Mouse (Mus musculus) right cerebral cortex, postnatal 25 days (tissue): ENCODE data around the gene Tshz2.
"Not testable (repeated sequence)": the region's sequence is repeated elsewhere in the genome, so short reads cannot be mapped to it uniquely, and the experiment has no call there.

ENCODE experiments used
- DNase-seq: peaks from one replicate; pipeline ENCODE4 v3.0.0; 2022

The Tshz2 gene

GRCm38 (mm10) chr2:169821021-169821441 lies 188.2 kb downstream of the Tshz2 start:
- DNase-seq = no peak

DNA sequence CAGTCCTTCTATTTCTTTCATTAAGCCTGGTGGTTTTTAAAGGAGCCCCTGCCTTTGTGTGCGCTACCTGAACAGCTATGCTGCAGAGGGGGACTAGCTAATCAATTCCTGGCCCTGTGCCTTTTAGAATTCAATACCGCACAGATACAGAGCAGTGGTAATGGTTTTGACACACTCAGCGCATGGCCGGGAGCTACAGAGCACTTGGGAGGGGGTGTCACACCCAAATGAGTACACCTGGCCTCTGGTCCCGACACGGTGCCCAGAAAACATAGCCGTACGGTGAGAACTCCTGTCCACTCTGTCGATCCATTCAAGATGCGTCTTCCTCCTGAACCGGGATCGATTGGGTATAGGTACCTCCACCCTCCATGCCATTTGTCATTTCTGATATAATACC lies 193.1 kb downstream of the Tshz2 start:
- no peak for DNase-seq

GRCm38 (mm10) chr2:169826316-169826715 lies 193.5 kb downstream of the Tshz2 start:
- peak; percentile 25 for DNase-seq

DNA sequence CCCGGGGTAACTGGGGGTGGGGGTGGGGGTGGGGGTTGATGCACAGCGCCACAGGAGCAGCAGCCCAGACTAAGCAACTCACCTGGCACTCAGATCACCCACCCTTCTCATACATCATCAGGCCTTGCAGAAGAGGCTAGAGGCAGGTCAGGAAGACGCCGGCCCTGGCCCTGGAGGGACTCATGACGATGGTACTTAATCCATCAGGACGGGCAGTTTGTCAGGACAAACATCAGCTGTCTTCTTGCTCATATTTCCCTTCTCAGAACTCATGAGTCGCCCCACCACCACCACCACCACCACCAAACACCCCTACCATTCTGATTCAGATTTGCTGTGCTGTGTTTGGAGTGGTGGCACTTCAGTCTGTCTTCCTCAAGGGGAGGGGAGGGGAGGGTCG lies 194.0 kb downstream of the Tshz2 start:
- DNase-seq = no peak

DNA sequence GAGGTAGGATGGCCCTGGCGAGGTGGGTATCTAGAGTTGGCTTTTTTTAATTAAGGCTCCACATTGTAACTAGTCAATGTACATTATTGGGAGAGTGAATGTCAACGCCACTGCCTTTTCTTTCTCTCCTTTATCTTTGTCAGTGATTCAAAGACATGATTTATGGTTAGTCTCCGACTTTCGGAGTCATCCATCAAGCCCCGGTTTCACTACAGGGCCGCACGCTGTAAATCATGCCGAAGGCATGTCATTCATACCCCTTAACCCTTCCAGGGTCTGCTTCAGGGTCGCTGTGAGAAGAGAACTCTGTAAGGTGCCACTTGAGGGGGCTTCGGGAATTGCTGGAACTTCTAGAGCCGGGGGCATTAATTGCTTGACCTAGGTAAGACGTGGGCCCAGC lies 199.4 kb downstream of the Tshz2 start:
- DNase-seq = no peak

DNA sequence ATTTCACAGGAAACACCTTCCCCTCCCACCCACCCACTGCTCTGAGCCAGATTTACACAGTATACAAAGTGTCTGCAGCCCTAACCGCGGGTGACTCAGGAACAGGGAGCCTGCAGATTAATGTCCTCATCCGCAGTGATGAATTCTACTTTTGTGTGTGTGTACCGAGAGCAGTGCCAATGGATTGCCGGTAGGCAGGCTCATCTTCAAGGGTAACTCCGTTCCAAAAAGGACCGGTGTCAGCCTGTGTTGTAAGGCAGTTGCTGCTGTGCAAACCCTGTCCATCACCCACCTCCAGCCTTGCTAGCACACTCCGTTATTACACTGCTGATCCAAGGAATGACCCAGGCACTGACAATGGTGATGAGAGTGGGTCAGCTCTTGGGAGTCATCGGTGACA lies 200.8 kb downstream of the Tshz2 start:
- DNase-seq = no peak

DNA sequence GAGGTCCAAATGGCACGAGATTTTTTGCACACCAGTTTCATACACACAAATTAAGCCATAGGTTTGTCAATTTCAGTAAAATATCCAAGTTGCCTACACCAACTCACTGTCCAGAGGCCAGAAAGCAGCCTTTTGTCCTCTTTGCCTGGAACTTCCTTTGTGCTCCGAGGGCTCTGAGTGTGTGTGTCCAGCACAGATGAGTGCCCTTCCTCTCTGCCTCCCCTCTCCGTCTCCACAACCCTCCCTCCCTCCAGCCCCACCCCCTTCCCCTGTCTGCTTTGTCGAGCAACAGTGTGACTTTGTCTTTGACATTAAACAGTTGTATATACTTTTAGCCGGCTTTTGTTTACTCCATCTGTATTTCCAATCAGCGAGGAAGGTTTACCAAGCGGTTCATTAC lies 201.8 kb downstream of the Tshz2 start:
- DNase-seq = no peak

DNA sequence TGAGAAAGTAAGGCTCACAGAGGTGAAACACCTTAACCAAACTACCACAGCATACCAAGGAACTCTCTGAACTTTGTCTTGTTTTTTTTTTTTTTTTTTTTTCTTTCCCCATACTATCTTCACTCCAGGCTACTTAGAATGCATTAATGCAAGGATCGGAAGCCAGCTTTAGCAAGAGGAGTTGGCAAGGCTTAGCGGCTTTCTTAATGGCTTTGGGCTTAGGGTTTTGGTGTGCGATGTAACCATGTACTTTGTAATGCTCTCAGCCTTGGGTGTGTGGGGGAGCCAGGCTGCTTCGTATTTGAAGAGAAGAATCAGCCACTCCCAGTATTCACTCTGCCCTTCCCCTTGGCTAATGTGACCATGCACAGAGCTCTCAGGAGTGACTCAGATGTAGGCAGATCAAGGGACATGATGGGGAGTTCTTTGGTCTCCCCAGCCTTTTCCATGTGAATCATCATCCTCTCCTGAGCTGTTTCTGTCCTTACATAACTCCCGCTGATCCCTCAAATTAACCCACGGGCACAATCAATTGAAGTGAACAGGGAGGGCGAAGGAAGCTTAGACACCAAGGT lies 204.3 kb downstream of the Tshz2 start:
- no peak for DNase-seq

- no peak for DNase-seq
Measured at GRCm38 (mm10) chr2:169838521-169838920, 205.7 kb downstream of the Tshz2 start.

GRCm38 (mm10) chr2:169841442-169841841 lies 208.6 kb downstream of the Tshz2 start:
- no peak for DNase-seq

DNA sequence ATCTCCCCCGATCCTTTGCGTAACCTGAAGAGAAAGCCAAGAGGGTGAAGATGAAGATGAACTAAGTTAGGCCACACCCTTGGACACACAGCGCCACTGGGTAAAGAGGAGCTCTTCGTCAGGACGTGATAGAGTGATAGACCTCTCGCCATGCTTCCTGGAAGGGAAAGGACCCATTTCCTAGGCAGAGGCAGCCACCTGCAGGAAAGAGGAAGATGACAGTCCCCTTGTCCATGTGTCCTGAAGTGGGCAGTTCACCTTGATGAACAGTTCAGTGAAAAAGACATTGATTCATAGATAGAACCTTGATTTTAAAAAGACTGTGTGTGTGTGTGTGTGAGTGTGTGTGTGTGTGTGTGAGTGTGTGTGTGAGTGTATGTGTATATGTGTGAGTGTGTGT lies 209.7 kb downstream of the Tshz2 start:
- DNase-seq = no peak

DNA sequence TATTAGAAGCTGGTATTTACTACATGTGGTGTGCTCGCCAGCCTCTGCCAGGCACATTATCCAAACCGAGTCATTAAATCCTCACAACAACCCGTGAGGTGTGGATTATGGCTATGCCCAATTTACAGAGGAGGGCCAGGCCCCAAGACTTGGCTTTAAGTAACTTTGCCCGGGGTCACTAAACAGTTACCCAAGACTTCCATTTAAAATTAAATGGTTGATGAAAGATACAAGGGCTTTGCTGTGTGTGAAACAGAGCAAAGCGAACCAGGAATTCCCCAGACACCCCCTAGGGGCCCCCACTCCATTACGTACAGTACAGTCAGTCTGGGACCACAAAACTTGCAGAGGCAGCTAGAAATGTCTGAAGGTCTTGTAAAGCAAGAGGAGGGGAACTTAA lies 210.7 kb downstream of the Tshz2 start:
- no peak for DNase-seq

GRCm38 (mm10) chr2:169849077-169849476 lies 216.3 kb downstream of the Tshz2 start:
- peak; percentile 58 for DNase-seq

DNA sequence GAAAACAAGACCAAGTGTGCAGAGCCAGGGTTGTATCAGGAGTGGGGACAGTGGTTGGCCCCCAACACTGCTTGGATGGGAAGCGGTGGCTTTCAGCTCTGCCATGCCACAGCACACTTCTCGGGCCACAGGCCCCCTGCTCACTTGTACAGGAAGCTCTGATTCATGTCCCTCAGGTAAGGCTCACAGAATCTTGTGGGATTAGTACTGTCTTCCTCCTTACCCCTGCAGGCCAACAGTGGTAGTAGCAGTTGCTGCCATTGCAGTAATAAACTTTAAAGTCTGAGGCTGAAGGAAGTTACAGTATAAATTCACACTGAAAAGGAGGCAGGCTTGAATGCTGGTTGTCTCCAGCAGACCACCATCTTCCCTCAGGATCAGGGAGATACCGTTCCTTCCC lies 216.7 kb downstream of the Tshz2 start:
- no peak for DNase-seq

- DNase-seq = no peak
Measured at GRCm38 (mm10) chr2:169851606-169852005, 218.8 kb downstream of the Tshz2 start.

DNA sequence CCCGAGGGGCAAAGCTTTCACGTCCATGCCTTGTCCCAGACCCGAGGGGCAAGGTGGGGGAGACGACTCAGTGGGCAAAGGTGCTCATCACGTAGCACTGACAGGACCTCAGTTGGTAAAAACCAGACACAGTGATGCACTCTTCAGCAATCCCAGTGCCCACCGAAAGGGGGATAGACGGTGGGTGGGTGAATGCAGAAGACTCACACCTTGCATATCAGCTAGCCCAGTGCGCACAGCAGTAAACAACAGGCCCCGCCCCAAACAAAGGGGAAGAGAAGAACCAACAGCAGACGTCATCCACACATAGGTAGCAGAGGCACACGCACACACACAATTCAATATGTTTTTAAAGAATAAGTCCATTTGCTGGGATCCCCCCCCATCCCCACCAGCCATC lies 221.7 kb downstream of the Tshz2 start:
- no peak for DNase-seq

- DNase-seq = not testable (repeated sequence)
Measured at GRCm38 (mm10) chr2:169857041-169857440, 224.2 kb downstream of the Tshz2 start.

DNA sequence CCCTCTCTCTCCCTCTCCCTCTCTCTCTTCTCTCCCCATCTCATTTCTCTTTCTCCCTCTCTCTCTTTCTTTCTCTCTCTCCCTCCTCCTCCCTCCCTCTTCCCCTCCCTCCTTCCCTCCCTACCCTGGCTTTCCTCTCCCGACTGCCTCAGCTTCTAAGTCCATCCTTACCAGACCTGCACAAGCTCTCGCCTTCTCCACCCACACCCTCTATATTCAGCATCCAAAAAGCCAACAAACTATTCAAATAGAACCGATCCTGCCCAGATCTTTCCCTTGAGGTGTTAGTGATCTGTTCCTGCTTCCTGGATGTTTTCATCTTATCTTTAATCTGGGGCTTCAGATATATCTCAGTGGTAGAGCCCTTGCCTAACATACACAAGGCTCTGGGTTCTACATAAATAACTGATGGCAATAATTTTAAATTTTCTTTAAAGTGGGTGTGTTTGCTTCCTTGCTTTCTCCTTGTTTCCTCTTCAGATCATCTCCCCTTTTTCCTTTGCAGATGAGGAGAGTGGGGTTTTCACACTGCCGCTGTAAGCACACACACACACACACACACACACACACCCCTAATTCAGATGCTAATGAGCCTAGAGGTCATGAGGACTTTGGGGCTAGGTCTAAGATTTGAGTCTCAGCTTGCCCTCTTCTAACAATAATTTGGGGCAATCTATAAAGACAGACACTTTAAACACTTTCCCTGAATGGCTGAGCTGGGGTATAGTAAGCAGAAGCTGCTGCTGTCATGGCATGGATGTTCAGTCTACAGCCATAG lies 226.5 kb downstream of the Tshz2 start:
- no peak for DNase-seq

- no peak for DNase-seq
Measured at GRCm38 (mm10) chr2:169860895-169861294, 228.1 kb downstream of the Tshz2 start.

DNA sequence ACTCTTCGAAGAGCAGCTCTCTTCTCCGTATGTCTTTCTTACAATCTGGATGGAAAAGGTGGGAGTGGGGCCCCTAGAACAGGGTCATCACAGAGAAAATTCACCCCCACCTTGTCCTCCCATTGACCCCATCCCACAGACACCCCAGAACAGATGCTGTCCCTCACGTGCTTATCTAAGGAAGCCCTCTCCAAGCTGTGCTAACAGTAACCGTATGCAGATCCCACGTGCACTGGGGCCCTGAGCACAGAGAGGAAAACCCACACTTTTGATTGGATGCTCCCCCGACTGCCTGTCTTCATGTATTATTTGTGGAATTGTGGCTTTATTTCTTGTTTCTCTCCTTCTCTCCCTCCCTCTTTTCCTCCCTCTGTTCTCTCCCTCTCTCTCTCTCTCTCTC lies 229.9 kb downstream of the Tshz2 start:
- no peak for DNase-seq

DNA sequence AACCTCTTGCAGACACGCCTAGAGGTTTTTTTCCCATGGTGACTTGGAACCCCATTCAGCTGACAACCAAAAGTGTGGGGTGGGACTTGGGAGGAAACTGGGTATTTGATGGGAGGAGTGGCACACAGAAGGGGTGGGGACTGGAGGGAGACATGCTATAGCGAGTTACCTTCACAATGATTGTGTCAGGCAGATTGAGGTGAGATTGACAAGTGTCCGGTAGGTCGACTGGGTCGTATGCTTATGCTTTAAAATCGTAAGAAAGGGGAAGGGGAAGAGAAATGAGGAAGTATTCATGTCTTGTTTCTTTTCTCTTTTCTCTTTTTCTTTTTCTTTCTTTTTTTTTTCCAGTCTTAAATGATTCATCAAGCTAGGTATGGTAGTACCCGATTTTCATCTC lies 236.7 kb downstream of the Tshz2 start:
- no peak for DNase-seq

DNA sequence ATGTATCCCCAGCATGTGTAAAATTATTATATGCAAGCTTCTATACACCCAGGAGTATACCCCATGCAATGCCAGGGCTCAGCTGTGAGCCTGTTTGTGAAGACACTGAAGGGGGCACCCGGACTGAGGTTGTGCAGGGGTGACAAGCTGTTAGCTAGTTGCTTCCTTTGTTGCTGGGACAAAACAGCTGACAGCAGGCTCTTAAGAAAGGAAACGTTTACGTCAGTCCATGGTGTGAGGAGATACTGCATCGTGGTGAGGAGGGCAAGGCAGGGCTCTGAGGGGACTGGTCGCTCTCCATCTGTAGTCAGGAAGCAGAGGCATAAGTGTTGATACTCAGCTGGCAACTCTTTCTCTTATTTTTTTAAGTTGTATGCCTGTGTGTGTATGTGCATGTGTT lies 237.7 kb downstream of the Tshz2 start:
- DNase-seq = no peak

- no peak for DNase-seq
Measured at GRCm38 (mm10) chr2:169871436-169872060, 238.7 kb downstream of the Tshz2 start.

GRCm38 (mm10) chr2:169873442-169873841 lies 240.6 kb downstream of the Tshz2 start:
- DNase-seq = no peak
